Mouse (Mus musculus) lung, postnatal 14 days (tissue): ENCODE measurements around the gene Sf3b4.
"Not testable (repeated sequence)": the region's sequence is repeated elsewhere in the genome, so short reads cannot be mapped to it uniquely, and the experiment has no call there.

ENCODE experiments used
- DNase-seq: peaks from one replicate; pipeline ENCODE4 v3.0.0; 2021

Gene Sf3b4

DNA sequence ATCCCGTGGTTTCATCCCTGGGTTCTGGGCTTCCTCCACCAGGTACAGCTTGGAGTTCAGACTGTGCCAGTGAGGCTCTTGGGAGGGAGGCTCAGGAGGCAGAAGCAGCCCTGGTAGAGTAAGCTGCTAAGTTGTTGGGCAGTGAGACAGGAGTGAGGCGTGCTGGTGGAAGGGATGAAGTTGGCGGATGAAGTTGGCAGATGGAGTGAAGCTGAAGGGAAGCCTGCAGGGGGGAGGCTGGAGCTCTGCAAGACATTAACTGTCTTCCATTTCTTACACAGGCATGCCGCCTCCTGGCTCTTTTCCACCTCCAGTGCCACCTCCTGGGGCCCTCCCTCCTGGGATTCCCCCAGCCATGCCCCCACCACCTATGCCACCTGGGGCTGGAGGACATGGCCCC is 1.9 kb downstream of the Sf3b4 start:
- not testable (repeated sequence) for DNase-seq

DNA sequence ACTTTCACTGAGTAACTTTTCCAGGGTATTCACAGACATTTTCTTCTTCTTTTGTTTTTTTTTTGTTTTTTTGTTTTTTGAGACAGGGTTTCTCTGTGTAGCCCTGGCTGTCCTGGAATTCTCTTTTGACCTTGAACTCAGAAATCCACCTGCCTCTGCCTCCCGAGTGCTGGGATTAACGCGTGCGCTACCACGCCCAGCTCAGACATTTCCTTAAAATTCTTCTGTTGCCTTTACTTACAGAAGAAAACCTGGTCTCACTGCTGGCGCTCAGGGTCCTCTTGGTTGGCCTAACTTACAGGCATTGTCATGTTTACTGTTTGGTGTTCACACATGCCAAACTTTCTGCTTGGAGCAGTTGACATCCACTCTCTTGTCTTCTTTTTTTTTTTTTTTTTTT is 3.1 kb downstream of the Sf3b4 start:
- DNase-seq = no peak

DNA sequence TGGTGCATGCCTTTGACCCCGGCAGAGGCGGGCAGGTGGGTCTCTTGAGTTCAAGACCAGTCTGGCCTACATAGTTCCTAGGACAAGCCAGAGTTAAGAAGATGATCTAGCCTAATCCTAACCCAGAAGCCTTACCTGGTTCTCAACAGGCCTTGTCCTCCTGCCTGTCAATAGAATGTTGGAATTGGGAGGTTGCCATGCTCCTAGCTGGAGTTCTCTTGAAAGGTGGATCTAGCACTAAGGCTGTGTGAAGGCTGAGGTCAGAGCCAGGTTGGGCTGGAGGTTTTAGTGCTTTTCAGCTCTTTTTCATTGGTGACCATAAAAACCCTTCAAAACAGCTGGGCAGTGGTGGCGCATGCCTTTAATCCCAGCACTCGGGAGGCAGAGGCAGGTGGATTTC is 6.3 kb downstream of the Sf3b4 start:
- DNase-seq = no peak

DNA sequence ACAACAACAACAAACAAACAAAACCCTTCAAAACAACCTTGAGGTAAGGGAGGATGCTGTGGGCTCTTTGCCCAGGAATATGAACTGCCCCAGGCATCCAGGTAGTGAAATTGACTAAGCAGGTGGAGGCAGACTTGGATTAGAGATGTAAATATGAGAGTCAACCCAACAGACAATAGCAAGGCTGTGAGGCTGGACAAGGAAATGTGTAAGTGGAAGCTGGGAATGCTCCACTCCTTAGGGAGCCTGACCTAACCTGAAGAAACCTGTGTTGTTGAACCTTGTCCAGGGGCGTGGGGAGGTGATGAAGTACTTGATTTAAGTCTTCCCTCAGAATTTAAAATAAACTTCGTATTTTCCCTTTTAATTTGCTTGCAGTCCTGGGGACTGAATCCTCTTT is 6.8 kb downstream of the Sf3b4 start:
- no peak for DNase-seq

DNA sequence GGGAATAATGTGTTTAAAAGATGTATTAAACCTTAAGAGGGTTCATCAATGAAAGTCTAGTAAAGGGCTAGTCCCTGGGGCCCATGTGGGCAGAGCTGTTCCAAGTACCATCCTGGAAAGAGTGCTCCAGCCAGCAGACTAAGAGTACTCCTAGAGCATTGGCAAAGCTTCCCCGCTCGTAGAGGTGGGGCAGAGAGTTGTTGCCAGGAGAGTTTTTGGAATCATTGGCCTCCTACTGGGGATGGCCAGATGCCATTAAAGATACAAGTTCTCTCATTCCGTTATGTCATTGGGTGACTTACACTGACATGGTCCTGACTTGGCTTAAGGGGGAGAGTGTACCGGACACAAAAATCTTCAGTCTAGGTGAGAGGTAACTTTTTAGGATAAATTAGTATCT is 7.4 kb downstream of the Sf3b4 start:
- DNase-seq = peak; percentile 46

DNA sequence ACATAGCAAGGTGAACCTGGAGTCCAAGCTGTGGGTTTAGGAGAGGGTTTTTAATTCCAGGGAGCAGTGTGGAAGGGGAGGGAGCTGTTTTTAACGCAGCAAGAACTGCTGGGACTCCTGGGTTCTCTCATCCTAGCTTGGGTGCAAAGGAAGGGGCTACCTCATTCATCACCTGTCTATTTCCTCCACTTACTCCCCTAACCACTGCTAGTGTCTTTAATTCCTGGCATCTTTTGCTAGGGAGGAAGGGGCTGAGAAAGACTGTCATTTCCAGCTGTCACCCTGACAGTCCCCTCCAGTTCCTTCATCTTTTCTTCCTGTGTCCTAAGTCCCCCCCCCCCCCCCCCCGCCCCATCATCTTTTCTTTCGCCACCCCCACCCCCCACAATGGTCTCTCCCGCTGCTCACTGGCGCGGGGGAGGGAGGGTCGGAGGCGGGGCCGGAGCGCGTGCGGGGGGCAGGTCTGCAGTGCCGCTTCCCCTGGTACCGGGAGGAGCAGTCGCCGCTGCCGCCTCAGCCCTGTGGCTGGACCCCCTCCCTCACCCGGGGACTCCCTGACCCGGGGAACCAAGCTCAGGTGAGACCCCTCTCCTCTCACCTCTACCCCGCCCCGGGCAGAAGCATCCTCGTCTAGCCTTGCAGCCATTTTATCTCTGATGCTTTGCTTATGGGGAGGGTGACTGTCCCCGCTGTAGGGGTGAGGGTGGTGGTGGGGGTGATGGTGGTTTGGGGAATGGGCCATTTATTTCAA is 8.8 kb downstream of the Sf3b4 start, which contains the start of gene Sv2a:
Gene Sv2a (plus strand): TSS at position 425 of the 751 bp plus-strand sequence.
- peak; percentile 37 for DNase-seq

DNA sequence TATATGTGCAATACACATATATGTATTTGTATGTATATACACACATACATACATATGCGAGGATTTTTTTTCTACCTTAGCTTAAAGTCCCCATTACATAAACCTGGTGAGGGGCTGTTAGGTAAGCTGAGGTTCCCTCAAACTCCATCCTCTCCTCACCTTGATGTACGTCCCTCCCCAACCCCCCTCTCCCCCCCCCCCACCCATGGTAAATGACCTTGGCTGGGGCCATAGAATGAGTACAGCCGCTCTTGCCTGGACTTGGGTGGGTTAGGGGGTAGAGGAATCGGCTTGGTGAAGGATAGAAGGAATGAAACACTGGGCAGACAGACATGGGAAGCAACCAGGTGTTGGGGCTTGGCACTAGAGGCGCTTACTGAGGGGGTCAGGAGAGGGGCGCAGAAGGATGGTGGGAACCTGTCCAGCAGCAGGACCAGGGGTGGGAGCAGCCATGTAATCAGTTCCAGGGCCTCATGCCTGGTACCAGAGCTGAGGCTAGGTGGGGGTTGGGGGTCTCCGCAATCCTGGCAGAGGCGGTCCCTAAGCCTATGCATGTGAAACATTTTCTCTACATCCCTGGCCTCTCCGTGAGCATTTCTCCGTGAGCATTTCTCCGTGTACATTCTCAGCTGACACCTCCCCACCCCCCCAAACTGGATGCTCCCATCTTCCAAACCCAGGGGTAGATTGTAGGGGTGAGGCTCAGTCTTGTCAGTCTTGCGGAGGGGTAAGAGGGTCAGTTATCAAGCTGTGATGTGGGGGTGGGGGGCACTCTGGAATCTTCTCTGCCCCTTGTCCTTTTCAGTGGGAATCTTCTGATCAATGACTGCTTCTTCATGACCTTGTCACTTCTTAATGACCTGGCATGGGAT is 9.6 kb downstream of the Sf3b4 start:
- no peak for DNase-seq

DNA sequence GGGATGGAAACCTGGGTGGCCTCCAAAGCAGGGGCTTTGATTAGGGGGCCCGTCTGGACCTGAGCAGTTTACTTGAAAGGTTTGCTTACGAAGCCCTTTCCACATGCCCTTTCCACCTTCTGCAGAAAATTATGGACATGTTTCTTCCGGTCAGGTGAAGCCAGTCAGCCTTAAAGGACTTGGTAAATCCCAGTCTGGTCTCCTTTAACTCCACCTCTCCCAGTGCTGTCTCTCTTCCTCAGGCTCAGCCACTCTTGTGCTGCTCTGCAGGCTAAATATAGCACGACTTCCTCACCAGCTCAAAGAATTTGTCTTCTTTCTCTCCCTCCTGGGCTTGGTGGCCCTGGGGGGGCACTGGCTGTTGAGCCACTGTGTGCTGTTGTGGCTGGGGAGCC is 10.2 kb downstream of the Sf3b4 start:
- DNase-seq = no peak

DNA sequence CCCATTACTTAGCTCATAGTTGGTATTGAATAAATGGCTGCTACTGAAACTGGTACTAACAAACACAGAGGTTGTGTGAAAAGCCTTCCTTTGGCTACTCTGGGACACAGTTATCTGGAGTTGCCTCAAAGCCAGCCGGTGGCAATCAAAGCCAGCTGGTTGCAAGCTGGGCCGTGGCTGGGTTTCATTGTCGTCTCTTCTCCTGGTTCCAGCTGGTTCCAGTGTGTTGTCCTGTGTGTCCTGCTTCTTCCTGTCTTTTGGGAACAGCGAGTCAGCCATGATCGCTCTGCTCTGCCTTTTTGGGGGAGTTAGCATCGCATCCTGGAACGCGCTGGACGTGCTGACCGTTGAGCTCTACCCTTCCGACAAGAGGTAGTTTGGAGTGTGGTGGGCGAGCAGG is 20.8 kb downstream of the Sf3b4 start:
- peak; percentile 23 for DNase-seq

DNA sequence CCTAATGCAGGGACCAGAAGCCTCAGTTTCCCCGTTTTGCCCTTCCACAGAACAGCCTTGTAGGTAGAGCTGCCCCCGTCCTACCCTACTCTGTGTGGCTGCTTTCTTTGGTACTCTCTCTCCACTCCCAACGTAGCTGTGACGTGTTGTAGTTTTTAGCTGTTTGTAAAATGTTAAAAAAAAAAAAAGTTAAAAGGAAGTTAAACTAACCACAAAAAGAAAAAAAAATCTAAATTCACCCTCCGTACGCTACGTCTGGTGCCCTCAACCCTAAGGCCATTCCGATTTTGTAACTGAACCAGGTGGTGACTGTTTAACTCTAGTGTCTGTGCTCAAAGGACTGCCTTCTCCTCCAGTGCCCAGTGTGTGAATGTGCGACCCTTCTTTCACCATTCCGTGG is 22.8 kb downstream of the Sf3b4 start:
- no peak for DNase-seq

DNA sequence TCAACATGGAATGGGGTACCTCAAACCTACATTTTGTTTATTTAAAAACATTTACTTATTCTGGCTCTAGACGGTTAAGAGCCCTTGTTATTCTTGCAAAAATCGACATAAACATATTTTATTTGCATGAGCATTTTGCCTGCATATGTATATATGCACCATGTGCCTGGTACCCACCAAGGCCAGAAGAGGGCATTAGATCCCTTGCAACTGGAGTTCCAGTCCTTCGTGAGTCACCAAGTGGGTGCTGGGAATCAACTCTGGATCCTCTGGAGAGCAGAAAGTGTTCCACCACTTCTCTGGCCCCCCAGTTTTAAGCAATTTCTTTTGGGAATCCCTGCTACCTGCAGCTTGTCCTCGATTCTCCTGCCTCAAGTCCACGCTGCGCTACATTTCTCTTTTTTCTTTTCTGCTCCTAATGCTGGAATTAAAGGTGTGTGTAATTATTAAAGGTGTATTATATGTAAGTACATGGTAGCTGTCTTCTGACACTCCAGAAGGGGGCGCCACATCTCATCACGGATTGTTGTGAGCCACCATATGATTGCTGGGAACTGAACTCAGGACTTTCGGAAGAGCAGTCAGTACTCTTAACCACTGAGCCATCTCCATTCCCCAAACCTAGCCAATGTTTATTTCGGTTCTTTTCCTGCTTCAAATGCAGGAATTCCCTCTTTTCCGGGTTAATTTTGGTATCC is 23.6 kb downstream of the Sf3b4 start:
- no peak for DNase-seq

DNA sequence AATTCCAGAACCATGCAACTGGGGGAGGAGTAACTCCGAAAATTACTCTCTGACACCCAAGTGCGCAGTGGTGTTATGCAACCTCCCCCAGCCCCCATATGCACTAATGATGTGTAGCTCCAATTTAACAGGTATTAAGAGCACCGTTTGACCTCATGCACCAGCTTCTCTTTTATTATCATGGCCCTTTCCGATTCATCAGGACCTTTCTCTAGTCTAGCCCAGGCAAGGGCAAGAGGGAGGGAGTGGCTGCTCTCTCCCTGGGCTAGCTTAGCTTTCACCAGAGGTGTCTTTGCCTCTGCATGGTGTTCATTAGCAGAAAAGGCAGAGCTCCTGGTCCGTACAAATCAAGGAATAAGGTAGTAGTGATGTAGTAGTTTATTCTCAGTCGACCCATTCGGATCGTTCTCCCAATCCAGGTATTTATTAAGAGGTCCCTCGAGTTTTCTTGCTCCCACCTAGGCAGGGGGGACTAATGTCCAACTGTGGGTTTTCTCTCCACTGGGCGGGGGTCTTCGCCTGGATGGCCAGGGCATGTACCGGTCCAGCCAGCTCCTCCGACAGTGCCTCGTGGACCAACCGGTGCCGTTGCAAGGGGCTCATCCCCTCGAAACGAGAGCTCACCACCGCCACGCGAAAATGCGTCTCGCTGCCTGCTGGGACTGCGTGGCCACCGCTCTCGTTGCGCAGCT is 24.5 kb downstream of the Sf3b4 start:
- no peak for DNase-seq

DNA sequence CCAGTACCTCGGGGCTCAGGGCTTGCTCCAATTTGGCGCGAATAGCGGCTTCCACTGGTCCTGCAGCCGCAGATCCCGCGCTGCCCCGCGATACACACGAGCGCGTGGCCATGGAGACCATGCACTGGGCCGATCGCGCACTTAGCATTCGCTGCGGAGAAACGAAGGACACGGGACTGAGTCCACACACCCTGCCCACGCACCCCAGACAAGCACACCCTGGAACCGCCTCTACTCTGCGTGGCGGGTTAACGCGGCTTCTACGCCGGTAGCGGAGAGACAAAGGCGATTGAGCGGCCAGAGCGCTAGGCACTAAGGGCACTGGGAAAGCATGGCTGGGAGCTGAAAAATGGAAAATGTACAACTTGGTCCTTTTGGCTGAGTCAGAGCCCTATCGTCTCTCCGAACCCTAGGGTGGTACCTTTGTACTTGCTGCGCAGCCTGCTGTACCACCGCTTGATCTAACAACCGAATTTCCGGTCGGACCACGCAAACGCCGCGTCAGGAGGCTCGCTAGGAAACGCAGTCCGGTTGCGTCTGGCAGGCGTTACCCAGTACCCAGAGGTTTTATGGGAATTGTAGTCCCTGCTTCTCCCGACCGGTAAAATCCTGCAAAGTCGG is 25.1 kb downstream of the Sf3b4 start:
- peak; percentile 87 for DNase-seq

DNA sequence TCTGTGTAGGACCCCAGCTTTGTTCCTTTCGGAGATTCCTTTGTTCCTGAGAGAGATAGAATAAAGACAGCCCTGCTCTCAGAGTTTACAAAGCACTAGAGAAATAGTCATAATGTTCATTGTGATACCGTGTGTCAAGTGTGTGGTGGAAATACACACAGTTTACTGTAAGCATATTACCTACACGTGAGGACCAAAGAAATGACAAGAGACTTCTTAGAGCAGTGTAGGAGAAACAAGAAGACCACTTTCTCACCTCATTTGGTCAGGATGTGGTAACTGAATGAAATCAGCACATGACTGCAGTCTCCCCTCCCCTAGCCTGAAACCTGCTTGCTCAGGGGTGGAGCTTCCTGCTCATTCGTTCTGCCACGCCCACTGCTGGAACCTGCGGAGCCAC is 26.0 kb downstream of the Sf3b4 start:
- no peak for DNase-seq

DNA sequence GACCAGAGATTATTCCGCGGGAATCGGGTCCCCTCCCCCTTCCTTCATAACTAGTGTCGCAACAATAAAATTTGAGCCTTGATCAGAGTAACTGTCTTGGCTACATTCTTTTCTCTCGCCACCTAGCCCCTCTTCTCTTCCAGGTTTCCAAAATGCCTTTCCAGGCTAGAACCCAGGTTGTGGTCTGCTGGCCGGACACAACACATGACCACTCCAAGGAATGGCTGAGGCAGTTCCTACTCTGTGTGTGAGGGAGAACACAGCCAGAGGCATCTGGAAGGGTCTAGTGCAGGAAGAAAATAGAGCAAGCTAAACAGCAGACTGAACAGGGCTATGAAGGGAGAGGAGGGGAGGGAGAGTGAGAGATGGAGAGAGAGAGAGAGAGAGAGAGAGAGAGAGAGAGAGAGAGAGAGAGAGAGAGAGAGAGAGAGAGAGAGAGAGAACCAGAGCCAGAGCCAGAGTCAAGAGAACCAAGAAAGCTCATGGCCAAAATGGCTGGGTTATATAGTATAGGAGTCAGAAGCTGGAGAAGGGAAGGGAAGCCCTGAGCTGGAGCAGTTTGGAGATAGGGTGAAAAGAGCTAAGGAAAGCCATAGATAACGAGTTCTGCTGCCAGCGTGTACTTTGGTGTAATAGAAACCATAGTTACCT is 26.6 kb downstream of the Sf3b4 start:
- not testable (repeated sequence) for DNase-seq

DNA sequence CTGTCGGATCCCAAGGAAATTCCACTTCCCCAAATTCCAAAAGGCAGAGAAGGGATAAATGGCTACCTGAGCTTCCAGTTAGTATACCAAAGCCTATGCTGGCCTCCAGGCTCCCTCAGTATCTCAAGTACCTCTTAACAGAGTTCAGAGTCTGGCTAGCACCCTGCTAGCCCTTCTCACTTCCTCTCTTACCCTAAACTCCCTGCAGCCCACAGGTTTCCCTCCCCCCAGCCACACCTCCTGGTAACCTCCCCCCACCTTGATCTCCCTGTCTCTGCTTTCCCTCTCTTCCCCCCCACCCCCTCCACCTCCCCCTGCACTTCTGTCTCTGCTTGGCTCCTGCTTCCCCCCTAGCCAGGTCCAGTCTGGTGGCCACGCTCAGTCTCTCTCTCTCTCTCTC is 27.6 kb downstream of the Sf3b4 start:
- no peak for DNase-seq

DNA sequence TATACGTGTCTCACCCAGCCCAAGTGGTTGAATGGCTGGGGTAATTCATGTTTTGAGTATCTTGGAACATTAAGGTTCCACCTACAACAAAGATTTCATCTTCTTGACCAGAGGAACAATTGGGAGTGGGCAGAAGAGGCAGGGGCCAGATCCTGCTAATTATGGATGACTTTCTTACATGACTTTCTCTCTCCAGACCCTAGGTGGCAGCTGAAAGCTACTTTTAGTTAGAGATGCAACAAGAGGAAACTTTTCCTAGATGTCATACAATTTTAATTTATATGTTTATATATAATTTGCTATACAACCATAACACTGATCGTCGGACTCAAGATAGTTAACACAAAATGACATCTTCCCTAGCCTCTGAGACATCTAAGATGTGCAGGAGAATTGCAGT is 35.7 kb downstream of the Sf3b4 start:
- DNase-seq = no peak

DNA sequence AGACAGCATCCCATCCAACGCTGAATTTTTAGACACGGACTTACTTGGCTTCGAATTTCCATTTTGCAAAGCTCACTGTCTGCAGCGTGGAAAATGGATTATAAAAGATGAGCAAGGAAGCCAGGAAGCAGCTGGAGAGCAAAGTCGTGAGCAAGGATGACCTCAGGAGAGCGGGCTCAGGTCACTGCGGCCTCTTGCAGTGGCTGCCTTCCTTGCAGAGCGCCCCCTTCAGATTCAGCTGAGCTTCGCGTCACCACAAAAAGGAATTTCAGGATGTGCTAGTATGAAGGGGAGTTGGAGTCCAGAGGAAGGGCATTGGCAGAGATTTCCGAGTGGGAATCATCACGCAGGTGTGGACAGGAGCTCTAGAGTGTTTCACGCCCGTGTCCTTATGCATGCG is 37.1 kb downstream of the Sf3b4 start:
- DNase-seq = no peak

DNA sequence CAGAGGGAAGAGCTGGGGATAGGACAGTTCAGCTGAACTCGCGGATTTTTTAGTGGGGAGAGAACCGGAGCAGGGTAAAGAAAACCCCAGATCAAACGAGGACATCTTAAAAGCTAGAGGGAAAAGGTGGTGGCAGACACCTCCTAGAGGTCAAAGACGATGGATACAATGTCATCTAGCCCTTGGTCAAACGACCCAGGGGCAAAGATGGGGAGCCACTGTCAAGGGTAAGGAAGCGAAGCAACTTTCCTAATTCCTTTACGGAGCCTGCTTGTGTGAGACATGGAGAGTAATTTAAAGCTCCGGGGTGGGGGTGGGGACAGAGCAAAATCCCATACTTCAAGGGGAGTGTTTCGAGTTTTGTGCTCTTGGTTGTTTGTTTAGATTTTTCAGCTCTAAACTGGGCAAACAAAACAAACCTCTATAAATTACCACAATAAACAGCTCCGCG is 47.1 kb downstream of the Sf3b4 start:
- DNase-seq = peak; percentile 17

DNA sequence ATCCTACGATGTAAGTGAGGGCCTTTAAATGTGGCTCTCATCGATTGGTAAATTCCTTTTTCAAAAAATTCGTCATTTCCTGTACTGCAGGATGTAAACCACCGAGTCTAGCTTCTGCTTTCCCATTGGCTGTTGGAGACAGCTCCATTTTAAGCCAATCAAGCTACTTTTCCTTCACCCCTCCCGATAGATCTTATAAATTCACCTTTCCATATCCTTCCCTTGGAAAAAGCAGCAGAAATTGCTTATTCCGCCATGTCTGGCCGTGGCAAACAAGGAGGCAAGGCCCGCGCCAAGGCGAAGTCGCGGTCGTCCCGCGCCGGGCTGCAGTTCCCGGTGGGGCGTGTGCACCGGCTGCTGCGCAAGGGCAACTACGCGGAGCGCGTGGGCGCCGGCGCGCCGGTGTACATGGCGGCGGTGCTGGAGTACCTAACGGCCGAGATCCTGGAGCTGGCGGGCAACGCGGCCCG is 47.6 kb downstream of the Sf3b4 start, which contains the start of the genes Bola1 and Hist2h2ab:
Gene Bola1 (minus strand): TSS at position 49 of the 470 bp plus-strand sequence.
Gene Hist2h2ab (plus strand): TSS at position 205 of the 470 bp plus-strand sequence.
- peak; percentile 69 for DNase-seq

DNA sequence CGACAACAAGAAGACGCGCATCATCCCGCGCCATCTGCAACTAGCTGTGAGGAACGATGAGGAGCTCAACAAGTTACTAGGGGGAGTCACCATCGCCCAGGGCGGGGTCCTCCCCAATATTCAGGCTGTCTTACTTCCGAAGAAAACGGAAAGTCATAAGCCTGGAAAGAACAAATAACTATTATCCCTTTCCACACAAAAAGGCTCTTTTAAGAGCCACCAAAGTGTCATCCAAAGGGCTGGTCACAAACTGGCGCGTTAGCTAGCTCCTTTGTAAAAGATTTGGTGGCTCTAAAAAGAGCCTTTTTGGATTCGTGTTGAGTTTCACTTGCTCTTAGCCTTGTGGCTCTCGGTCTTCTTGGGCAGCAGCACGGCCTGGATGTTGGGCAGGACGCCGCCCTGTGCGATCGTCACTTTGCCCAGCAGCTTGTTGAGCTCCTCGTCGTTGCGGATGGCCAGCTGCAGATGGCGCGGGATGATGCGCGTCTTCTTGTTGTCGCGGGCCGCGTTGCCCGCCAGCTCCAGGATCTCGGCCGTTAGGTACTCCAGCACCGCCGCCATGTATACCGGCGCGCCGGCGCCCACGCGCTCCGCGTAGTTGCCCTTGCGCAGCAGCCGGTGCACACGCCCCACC is 48.1 kb downstream of the Sf3b4 start:
- DNase-seq = not testable (repeated sequence)
